ENCODE assay signal across 21 mouse cellular contexts in genomic region chr6:97052196-97052770, GRCm38 (mm10). TPM values are rescaled to one million over a fixed set of nuclear protein-coding genes. Genes with fewer than 3 reads are reported as not detected.
"Had no signal": no experiment of that assay in that cellular context is flagged by ENCODE, and none has a peak within 500 bp of the region (broad histone marks: within the 10 kb centered on the region; RNA-seq: fewer than 3 reads in every experiment).

No protein-coding gene starts in this region.

- H3K27ac ChIP-seq: lung, embryonic 15.5 days; macrophage; midbrain, embryonic 12.5 days; neural tube, embryonic 13.5 days; neural tube, embryonic 15.5 days had no signal

- H3K4me2 ChIP-seq: lung, embryonic 15.5 days; midbrain, embryonic 12.5 days; neural tube, embryonic 13.5 days; neural tube, embryonic 15.5 days had no signal

- H3K27me3 ChIP-seq: neural tube, embryonic 15.5 days had no signal

- ATAC-seq: lung, postnatal 0 days; midbrain, embryonic 16.5 days had no signal

- H3K4me3 ChIP-seq: lung, embryonic 15.5 days; megakaryocyte, embryonic 14.5 days; midbrain, embryonic 12.5 days; myocyte; neural tube, embryonic 13.5 days; neural tube, embryonic 15.5 days had no signal

- H3K9ac ChIP-seq: lung, embryonic 15.5 days; midbrain, embryonic 12.5 days; neural tube, embryonic 13.5 days; neural tube, embryonic 15.5 days had no signal

- H3K36me3 ChIP-seq: lung, embryonic 15.5 days; midbrain, embryonic 12.5 days; neural tube, embryonic 13.5 days; neural tube, embryonic 15.5 days had no signal

- DNase-seq: lung, adult 2 months; lung, postnatal 14 days; lung, postnatal 36 days; midbrain, embryonic 14.5 days; right cerebral cortex, adult 18-20 months; right cerebral cortex, postnatal 25 days; right cerebral cortex, postnatal 4 days; spleen, adult 18-20 months; thymus, adult 18-20 months; thymus, postnatal 14 days; thymus, postnatal 36 days had no signal

- H3K9me3 ChIP-seq: lung, embryonic 15.5 days; megakaryocyte, embryonic 14.5 days; midbrain, embryonic 12.5 days; neural tube, embryonic 13.5 days; neural tube, embryonic 15.5 days had no signal

- H3K4me1 ChIP-seq: lung, embryonic 15.5 days; megakaryocyte, embryonic 14.5 days; neural tube, embryonic 13.5 days; neural tube, embryonic 15.5 days had no signal

RNA-seq across cellular contexts. Expression of gene Fam19a4, which starts 7.9 kb away (rescaled TPM):
- polyA plus RNA-seq: macrophage; myocyte; small intestine, adult 2 months had no signal
